Mouse (Mus musculus): ENCODE data around the gene Itga1. TPM values are rescaled to one million over a fixed set of nuclear protein-coding genes. Genes with fewer than 3 reads are reported as not detected.

The Itga1 gene
- total and polyA plus RNA-seq, 3 experiments, result not detected

GRCm38 (mm10) chr13:115090069-115090976 is 11.4 kb downstream of the Itga1 start, which contains the start of gene Pelo (continued):
- TF ChIP-seq USF1 (IDR thresholded peaks at IDR 0.05; ENCODE audit: low read depth, low read length) (no peak), TBP (IDR thresholded peaks at IDR 0.05; ENCODE audit: low read depth, low read length) (peak; percentile 79; the same call in 1 of the 2 replicates), TAL1 (IDR thresholded peaks at IDR 0.05; ENCODE audit: low read length) (peak; percentile 37), ETS1 (IDR thresholded peaks at IDR 0.05; ENCODE audit: low read depth, low read length) (no peak), RAD21 (IDR thresholded peaks at IDR 0.05; ENCODE audit: low read depth, low read length) (no peak)

GRCm38 (mm10) chr13:115089395-115090025 is 12.3 kb downstream of the Itga1 start:
- Histone ChIP-seq H3K4me1 (ENCODE audit: control insufficient read depth in 1 of 2, insufficient read depth in 2 of 2, low read length in 2 of 2) (peaks cover 4 to 8% of the 10 kb centered on the region in 2 experiments; a peak in 2 of 4 replicates), H3K36me3 (ENCODE audit: control insufficient read depth in 1 of 2, insufficient read depth in 2 of 2, low read length in 2 of 2) (peaks cover 7 to 15% of the 10 kb centered on the region in 2 experiments; a peak in 3 of 4 replicates), H3K79me2 (ENCODE audit: control insufficient read depth, insufficient read depth, low read length, poor library complexity) (peaks cover 20% of the 10 kb centered on the region), H3K4me3 (ENCODE audit: control insufficient read depth in 1 of 2, insufficient read depth in 1 of 2, low read depth in 2 of 2, low read length in 2 of 2) (peak overlapping the region; percentile 46 to 93), H3K27me3 (ENCODE audit: control insufficient read depth in 1 of 2, insufficient read depth in 2 of 2, low read length in 2 of 2) (no peaks in the 10 kb centered on the region), H3K9me3 (replicated peaks; ENCODE audit: insufficient read depth, low read length) (no peaks in the 10 kb centered on the region), H3K27ac (ENCODE audit: control insufficient read depth, low read depth, low read length) (peak overlapping the region; percentile 22), H3K9ac (ENCODE audit: control insufficient read depth, low read depth, low read length, poor library complexity, severe bottlenecking) (peak overlapping the region; percentile 88)
- TF ChIP-seq ZKSCAN1 (IDR thresholded peaks at IDR 0.05; ENCODE audit: low read depth, low read length) (no peak), POLR2AphosphoS5 (IDR thresholded peaks at IDR 0.05; ENCODE audit: borderline replicate concordance, low read depth, low read length) (no peak), GABPA (IDR thresholded peaks at IDR 0.05; ENCODE audit: low read depth, low read length) (no peak), MYB (IDR thresholded peaks at IDR 0.05; ENCODE audit: low read depth, low read length) (no peak), SIN3A (IDR thresholded peaks at IDR 0.05; ENCODE audit: low read length) (0 out of 2 replicates have a peak, but pooled peaks have one; percentile 14), TBP (IDR thresholded peaks at IDR 0.05; ENCODE audit: low read depth, low read length) (no peak), MXI1 (IDR thresholded peaks at IDR 0.05; ENCODE audit: low read depth, low read length) (peak; percentile 3; the same call in 1 of the 2 replicates)
- DNase-seq (ENCODE audit: low read depth, low spot score), result peak; percentile 39

- Histone ChIP-seq H3K27ac (ENCODE audit: control insufficient read depth, low read depth, low read length) (no peak overlapping the region), H3K79me2 (ENCODE audit: control insufficient read depth, insufficient read depth, low read length, poor library complexity) (peaks cover 20% of the 10 kb centered on the region), H3K36me3 (ENCODE audit: control insufficient read depth in 1 of 2, insufficient read depth in 2 of 2, low read length in 2 of 2) (peaks cover 7 to 15% of the 10 kb centered on the region in 2 experiments; a peak in 3 of 4 replicates), H3K9me3 (replicated peaks; ENCODE audit: insufficient read depth, low read length) (no peaks in the 10 kb centered on the region), H3K4me1 (ENCODE audit: control insufficient read depth in 1 of 2, insufficient read depth in 2 of 2, low read length in 2 of 2) (peaks cover 4 to 8% of the 10 kb centered on the region in 2 experiments; a peak in 2 of 4 replicates), H3K27me3 (ENCODE audit: control insufficient read depth in 1 of 2, insufficient read depth in 2 of 2, low read length in 2 of 2) (no peaks in the 10 kb centered on the region), H3K9ac (ENCODE audit: control insufficient read depth, low read depth, low read length, poor library complexity, severe bottlenecking) (peak overlapping the region; percentile 88), H3K4me3 (ENCODE audit: control insufficient read depth in 1 of 2, insufficient read depth in 1 of 2, low read depth in 2 of 2, low read length in 2 of 2) (peak overlapping the region; percentile 46 to 93)
- TF ChIP-seq NELFE (IDR thresholded peaks at IDR 0.05; ENCODE audit: low read depth, low read length) (no peak), CHD1 (IDR thresholded peaks at IDR 0.05; ENCODE audit: low read depth, low read length) (no peak), MAFK (IDR thresholded peaks at IDR 0.05; ENCODE audit: borderline replicate concordance, low read depth, low read length) (no peak), MYC (IDR thresholded peaks at IDR 0.05; ENCODE audit: low read depth, low read length) (no peak), POLR2A (IDR thresholded peaks at IDR 0.05; ENCODE audit: control insufficient read depth in 1 of 2, insufficient read depth in 1 of 2, low read depth in 1 of 2, low read length in 2 of 2, poor library complexity in 1 of 2) (no peak), HCFC1 (IDR thresholded peaks at IDR 0.05; ENCODE audit: low read depth, low read length) (no peak), E2F4 (IDR thresholded peaks at IDR 0.05; ENCODE audit: borderline replicate concordance, low read depth, low read length) (no peak), CHD2 (IDR thresholded peaks at IDR 0.05; ENCODE audit: low read length) (no peak), POLR2AphosphoS5 (IDR thresholded peaks at IDR 0.05; ENCODE audit: borderline replicate concordance, low read depth, low read length) (no peak), GATA1 (IDR thresholded peaks at IDR 0.05; ENCODE audit: low read depth, low read length) (no peak), RCOR1 (IDR thresholded peaks at IDR 0.05; ENCODE audit: low read depth, low read length) (no peak), ZC3H11A (IDR thresholded peaks at IDR 0.05; ENCODE audit: low read depth, low read length) (no peak), MEF2A (IDR thresholded peaks at IDR 0.05; ENCODE audit: extremely low read depth, insufficient replicate concordance, low read depth, low read length, poor library complexity, severe bottlenecking) (no peak), TCF12 (IDR thresholded peaks at IDR 0.05; ENCODE audit: low read depth, low read length) (no peak), EP300 (IDR thresholded peaks at IDR 0.05; ENCODE audit: low read depth in 1 of 2, low read length in 2 of 2) (no peak), MYB (IDR thresholded peaks at IDR 0.05; ENCODE audit: low read depth, low read length) (no peak)
- peak; percentile 16 for DNase-seq (ENCODE audit: low read depth, low spot score)
These were observed 12.8 kb downstream of the Itga1 start for GRCm38 (mm10) chr13:115089020-115089394.
